ENCODE assay signal across 8 mouse cellular contexts in the genomic region with DNA sequence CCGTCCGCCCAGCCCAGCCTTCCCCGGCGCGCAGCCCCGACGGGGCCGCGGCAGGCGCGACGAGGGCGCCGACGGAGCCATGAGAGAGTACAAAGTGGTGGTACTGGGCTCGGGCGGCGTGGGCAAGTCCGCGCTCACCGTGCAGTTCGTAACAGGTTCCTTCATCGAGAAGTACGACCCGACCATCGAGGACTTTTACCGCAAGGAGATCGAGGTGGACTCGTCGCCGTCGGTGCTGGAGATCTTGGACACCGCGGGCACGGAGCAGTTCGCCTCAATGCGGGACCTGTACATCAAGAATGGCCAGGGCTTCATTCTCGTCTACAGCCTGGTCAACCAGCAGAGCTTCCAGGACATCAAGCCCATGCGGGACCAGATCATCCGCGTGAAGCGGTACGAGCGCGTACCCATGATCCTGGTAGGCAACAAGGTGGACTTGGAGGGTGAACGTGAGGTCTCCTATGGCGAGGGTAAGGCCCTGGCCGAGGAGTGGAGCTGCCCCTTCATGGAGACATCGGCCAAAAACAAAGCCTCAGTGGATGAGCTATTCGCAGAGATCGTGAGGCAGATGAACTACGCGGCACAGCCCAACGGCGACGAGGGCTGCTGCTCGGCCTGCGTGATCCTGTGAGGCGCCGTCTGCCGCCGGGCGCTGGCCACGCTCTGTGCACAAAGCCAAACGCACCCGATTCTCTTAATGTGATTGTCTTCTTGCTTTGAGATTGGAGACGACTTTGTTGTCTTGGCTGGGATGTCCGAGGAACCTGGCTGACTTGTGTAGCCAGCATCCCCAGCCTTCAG. TPM values are rescaled to one million over a fixed set of nuclear protein-coding genes. Genes with fewer than 3 reads are reported as not detected.
A peak's percentile ranks its signal among the peaks of the same experiment; 100 is the strongest.
DNase-seq lines count a peak whose midpoint lies in the region; ATAC-seq and TF ChIP-seq lines count a peak whose summit lies in the region.

No protein-coding gene starts in this region.

- under 1% methylated on average over 68 of the region's 68 CpGs for WGBS in embryonic facial prominence, embryonic 15.5 days
- under 1% methylated on average over 68 of the region's 68 CpGs for WGBS in heart, embryonic 11.5 days (ENCODE audit: insufficient replicate concordance)
- under 1% methylated on average over 68 of the region's 68 CpGs for WGBS in kidney, embryonic 16.5 days
- WGBS in liver, embryonic 12.5 days (ENCODE audit: insufficient replicate concordance), result under 1% methylated on average over 68 of the region's 68 CpGs

- H3K27ac ChIP-seq in embryonic facial prominence, embryonic 15.5 days (replicated peaks), result peak overlapping the region; percentile 95
- H3K27ac ChIP-seq in heart, embryonic 11.5 days (ENCODE audit: low read depth, low read length), result peak overlapping the region; percentile 69
- H3K27ac ChIP-seq in kidney, embryonic 16.5 days (ENCODE audit: low read length), result peak overlapping the region; percentile 75
- H3K27ac ChIP-seq in liver, embryonic 12.5 days, result peak overlapping the region; percentile 71

- no peaks in the 10 kb centered on the region for H3K27me3 ChIP-seq in embryonic facial prominence, embryonic 15.5 days
- H3K27me3 ChIP-seq in heart, embryonic 11.5 days (ENCODE audit: control insufficient read depth, insufficient read depth, low read length), result no peaks in the 10 kb centered on the region
- H3K27me3 ChIP-seq in kidney, embryonic 16.5 days (ENCODE audit: insufficient read depth, low read length), result no peaks in the 10 kb centered on the region
- no peaks in the 10 kb centered on the region for H3K27me3 ChIP-seq in liver, embryonic 12.5 days (replicated peaks)
- H3K27me3 ChIP-seq in myocyte (ENCODE audit: control insufficient read depth, insufficient read depth, insufficient read length), result no peaks in the 10 kb centered on the region
- no peaks in the 10 kb centered on the region for H3K27me3 ChIP-seq in splenic B cell, adult 2 months (ENCODE audit: control insufficient read depth, insufficient read depth, low read length, poor library complexity, severe bottlenecking)

- H3K79me2 ChIP-seq in myocyte (ENCODE audit: control insufficient read depth, insufficient read depth), result peaks cover 52% of the 10 kb centered on the region

- peak overlapping the region; percentile 94 for H3K4me3 ChIP-seq in embryonic facial prominence, embryonic 15.5 days (replicated peaks)
- peak overlapping the region; percentile 87 for H3K4me3 ChIP-seq in heart, embryonic 11.5 days (ENCODE audit: low read depth, low read length)
- peak overlapping the region; percentile 90 for H3K4me3 ChIP-seq in kidney, embryonic 16.5 days (ENCODE audit: low read length)
- H3K4me3 ChIP-seq in liver, embryonic 12.5 days, result peak overlapping the region; percentile 83
- peak overlapping the region; percentile 99 for H3K4me3 ChIP-seq in myocyte

- peak; percentile 43 for TF ChIP-seq POLR2A in myocyte (IDR thresholded peaks at IDR 0.05; ENCODE audit: insufficient read length, low read depth)

- peak overlapping the region; percentile 82 for H3K4me2 ChIP-seq in embryonic facial prominence, embryonic 15.5 days (replicated peaks)
- peak overlapping the region; percentile 71 for H3K4me2 ChIP-seq in heart, embryonic 11.5 days
- H3K4me2 ChIP-seq in kidney, embryonic 16.5 days (replicated peaks; ENCODE audit: low read depth, low read length), result peak overlapping the region; percentile 85
- H3K4me2 ChIP-seq in liver, embryonic 12.5 days, result peak overlapping the region; percentile 98
- H3K4me2 ChIP-seq in myocyte (ENCODE audit: low read depth), result peak overlapping the region; percentile 76

- H3K9me3 ChIP-seq in embryonic facial prominence, embryonic 15.5 days (replicated peaks), result no peaks in the 10 kb centered on the region
- no peaks in the 10 kb centered on the region for H3K9me3 ChIP-seq in heart, embryonic 11.5 days (replicated peaks; ENCODE audit: control insufficient read depth, low read length)
- no peaks in the 10 kb centered on the region for H3K9me3 ChIP-seq in kidney, embryonic 16.5 days (ENCODE audit: low read length)
- H3K9me3 ChIP-seq in liver, embryonic 12.5 days (replicated peaks), result no peaks in the 10 kb centered on the region

- peaks cover 20% of the 10 kb centered on the region for H3K4me1 ChIP-seq in embryonic facial prominence, embryonic 15.5 days
- H3K4me1 ChIP-seq in heart, embryonic 11.5 days (ENCODE audit: control insufficient read depth, insufficient read depth, low read length), result 0 out of 2 replicates have a peak, but pooled peaks cover 2% of the 10 kb centered on the region
- peaks cover 5% of the 10 kb centered on the region for H3K4me1 ChIP-seq in kidney, embryonic 16.5 days (ENCODE audit: insufficient read depth, low read length)
- H3K4me1 ChIP-seq in liver, embryonic 12.5 days, result peaks cover 60% of the 10 kb centered on the region

- ATAC-seq in embryonic facial prominence, embryonic 15.5 days (ENCODE audit: insufficient number of reproducible peaks, low FRiP score, low TSS enrichment, low read depth), result no peak
- ATAC-seq in heart, embryonic 11.5 days (replicated peaks; ENCODE audit: insufficient number of reproducible peaks, low FRiP score, low TSS enrichment), result no peak
- ATAC-seq in kidney, embryonic 16.5 days (ENCODE audit: low FRiP score, low TSS enrichment), result peak; percentile 1; the same call in 1 of the 2 replicates
- ATAC-seq in liver, embryonic 12.5 days, result peak; percentile 7; the same call in 1 of the 2 replicates

- peak; percentile 73 for DNase-seq in 3134 (ENCODE audit: extremely low read depth, insufficient read length, low spot score)
- peak; percentile 9 to 12 for DNase-seq in adrenal gland, postnatal 4 days (ENCODE audit: low spot score in 2 of 2)
- peak; percentile 45 for DNase-seq in splenic B cell, adult 2 months (ENCODE audit: low read depth, low spot score)

- H3ac ChIP-seq in myocyte (ENCODE audit: control insufficient read depth, insufficient read length), result peak overlapping the region; percentile 60

- no peaks in the 10 kb centered on the region for H3K36me3 ChIP-seq in embryonic facial prominence, embryonic 15.5 days
- no peaks in the 10 kb centered on the region for H3K36me3 ChIP-seq in heart, embryonic 11.5 days (ENCODE audit: control insufficient read depth, insufficient read depth, low read length)
- H3K36me3 ChIP-seq in kidney, embryonic 16.5 days (ENCODE audit: insufficient read depth, low read length), result no peaks in the 10 kb centered on the region
- H3K36me3 ChIP-seq in liver, embryonic 12.5 days, result peaks cover 3% of the 10 kb centered on the region; the same call in 1 of the 2 replicates
- H3K36me3 ChIP-seq in myocyte (ENCODE audit: control insufficient read depth, insufficient read depth), result peaks cover 2% of the 10 kb centered on the region
- no peaks in the 10 kb centered on the region for H3K36me3 ChIP-seq in splenic B cell, adult 2 months (ENCODE audit: control insufficient read depth, insufficient read depth, low read length, poor library complexity, severe bottlenecking)

- peak overlapping the region; percentile 85 for H3K9ac ChIP-seq in embryonic facial prominence, embryonic 15.5 days
- H3K9ac ChIP-seq in heart, embryonic 11.5 days (ENCODE audit: low read depth, low read length), result peak overlapping the region; percentile 86
- peak overlapping the region; percentile 89 for H3K9ac ChIP-seq in kidney, embryonic 16.5 days (replicated peaks; ENCODE audit: low read length)
- H3K9ac ChIP-seq in liver, embryonic 12.5 days, result peak overlapping the region; percentile 82

TF ChIP-seq in myocyte, 11 proteins besides CTCF, POLR2A, EP300 and RAD21:
- TF ChIP-seq MYOD1 (IDR thresholded peaks at IDR 0.05; ENCODE audit: control insufficient read depth in 1 of 3, insufficient read length in 2 of 3, low read depth in 2 of 3) (no peak), E2F4 (IDR thresholded peaks at IDR 0.05; ENCODE audit: insufficient read depth) (no peak), TCF12 (IDR thresholded peaks at IDR 0.05; ENCODE audit: insufficient read depth, poor library complexity, severe bottlenecking) (no peak), MYOG (IDR thresholded peaks at IDR 0.05; ENCODE audit: control insufficient read depth in 1 of 3, insufficient read depth in 1 of 3, insufficient read length in 2 of 3, low read depth in 2 of 3) (no peak), CEBPB (IDR thresholded peaks at IDR 0.05; ENCODE audit: insufficient read depth, poor library complexity, severe bottlenecking) (no peak)
TF ChIP-seq in myocyte: peak in this region for 0.

RNA-seq across cellular contexts. Expression of a gene that starts 0.6 kb away (rescaled TPM):
- total RNA-seq in adrenal gland, postnatal 4 days (2021), result under 1 TPM; 0.28 to 0.34 TPM
- not detected in 2 replicates for polyA plus RNA-seq in embryonic facial prominence, embryonic 15.5 days (2015; fragmentation: Nextera tagmentation; extraction: Ambion mirVana)
- not detected in 2 replicates for polyA plus RNA-seq in heart, embryonic 11.5 days (2014; fragmentation: Nextera tagmentation; extraction: Ambion mirVana)
- not detected in 2 replicates for polyA plus RNA-seq in kidney, embryonic 16.5 days (2015; fragmentation: Nextera tagmentation; extraction: Ambion mirVana)
- polyA plus RNA-seq in liver, embryonic 12.5 days (2016; fragmentation: Nextera tagmentation; extraction: Ambion mirVana), result not detected in 2 replicates
- 2.4 TPM for polyA plus RNA-seq in myocyte (2012; fragmentation: generic; extraction: Trizol)

RNA-seq across cellular contexts. Expression of a gene that starts 3.7 kb away (rescaled TPM):
- total RNA-seq in adrenal gland, postnatal 4 days (2021), result 1 to 10 TPM; 8.3 to 8.6 TPM
- 16.1 and 17.8 TPM in 2 replicates for polyA plus RNA-seq in embryonic facial prominence, embryonic 15.5 days (2015; fragmentation: Nextera tagmentation; extraction: Ambion mirVana)
- 7.4 and 7.5 TPM in 2 replicates for polyA plus RNA-seq in heart, embryonic 11.5 days (2014; fragmentation: Nextera tagmentation; extraction: Ambion mirVana)
- polyA plus RNA-seq in kidney, embryonic 16.5 days (2015; fragmentation: Nextera tagmentation; extraction: Ambion mirVana), result 5.8 and 5.9 TPM in 2 replicates
- 5.6 and 5.8 TPM in 2 replicates for polyA plus RNA-seq in liver, embryonic 12.5 days (2016; fragmentation: Nextera tagmentation; extraction: Ambion mirVana)
- polyA plus RNA-seq in myocyte (2012; fragmentation: generic; extraction: Trizol), result 4.2 TPM

Comparison
In these comparisons a context has a peak if more than half of its experiments do, and no peak if none do; other contexts are left out.
1. DNase-seq: peak in every context shown above with its lines; median percentile 73 in 3134; 45 in splenic B cell, adult 2 months; 10 in adrenal gland, postnatal 4 days.
2. ATAC-seq: peak in kidney, embryonic 16.5 days (single experiment) and liver, embryonic 12.5 days (single experiment); none in embryonic facial prominence, embryonic 15.5 days (single experiment) and heart, embryonic 11.5 days (single experiment).
3. Peak in every context shown above with its lines, with median percentiles within 50 percentile points of each other: H3K27ac ChIP-seq, H3K4me2 ChIP-seq, H3K4me3 ChIP-seq and H3K9ac ChIP-seq.